Comparison of ENCODE assay signal across 8 mouse cellular contexts in the genomic region with DNA sequence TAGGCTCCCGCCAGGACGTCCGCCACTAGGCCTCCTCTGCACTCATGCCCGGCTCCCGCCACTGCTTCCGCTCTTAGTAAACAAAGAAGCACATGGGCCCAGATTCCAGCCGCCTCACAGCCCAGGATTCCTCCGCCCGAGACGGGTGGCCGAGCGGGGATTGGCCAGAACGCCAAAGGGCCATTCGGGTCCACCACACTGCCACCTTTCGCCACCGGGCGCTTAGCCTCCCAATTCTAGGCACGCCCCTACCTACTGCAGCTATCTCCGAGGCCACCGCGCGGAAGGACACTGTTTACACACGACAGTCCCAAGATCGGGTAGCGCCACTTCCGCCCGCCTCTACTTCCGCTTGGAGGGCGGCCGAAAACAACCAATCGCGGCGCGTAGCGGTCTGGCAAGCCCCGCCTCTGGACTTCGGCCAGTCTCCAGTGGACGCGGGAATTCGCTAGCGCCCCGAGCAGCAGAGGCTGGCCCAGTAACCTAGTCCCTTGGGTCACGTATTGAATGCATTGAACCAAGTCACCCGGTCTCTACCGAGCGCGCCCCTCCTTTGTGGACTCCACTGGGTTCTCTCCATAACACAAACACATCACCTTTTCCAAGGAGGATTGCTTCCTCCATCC. TPM values are rescaled to one million over a fixed set of nuclear protein-coding genes. Genes with fewer than 3 reads are reported as not detected.
A peak's percentile ranks its signal among the peaks of the same experiment; 100 is the strongest.
DNase-seq lines count a peak whose midpoint lies in the region; ATAC-seq lines count a peak whose summit lies in the region.

No protein-coding gene starts in this region.

- intact Hi-C loops in left cerebral cortex, postnatal 10 days (cut with DNase I): no loop called here

- peak; percentile 65 for ATAC-seq in inflammation-experienced regulatory T-cells, adult 6 months
- ATAC-seq in megakaryocyte-erythroid progenitor cell, adult 5-6 weeks (replicated peaks; ENCODE audit: low FRiP score, low TSS enrichment, poor library complexity, severe bottlenecking): peak; percentile 65

- peak; percentile 99 for DNase-seq in adipocyte (ENCODE audit: low spot score)
- DNase-seq in embryo, embryonic 10 days (ENCODE audit: low spot score): peak; percentile 99
- DNase-seq in gastrocnemius, postnatal 10 days: peak; percentile 99
- DNase-seq in left cerebral cortex, postnatal 10 days (ENCODE audit: extremely low spot score in 1 of 2, low spot score in 2 of 2): peak; percentile 94 to 98
- DNase-seq in right cerebral cortex, postnatal 25 days: peak; percentile 95
- peak; percentile 95 to 97 for DNase-seq in urinary bladder, postnatal 4 days (ENCODE audit: low spot score in 2 of 2)

RNA-seq across cellular contexts. Expression of gene Ap4m1, which starts 0.8 kb away (rescaled TPM):
- 10 to 100 TPM in 1 of 2 experiments, 1 to 10 TPM in 1; 9.9 to 16.0 TPM for total RNA-seq in gastrocnemius, postnatal 10 days (2021)
- polyA plus RNA-seq in inflammation-experienced regulatory T-cells, adult 6 months (2017; shearing (Covaris generic)): 1 to 10 TPM; 4.9 to 7.5 (median 7.4) TPM
- 10 to 100 TPM; 26.2 to 28.1 TPM for total RNA-seq in left cerebral cortex, postnatal 10 days (2021)
- total RNA-seq in megakaryocyte-erythroid progenitor cell, adult 5-6 weeks (2014; fragmentation: Nextera tagmentation): 37.3 and 53.0 TPM in 2 replicates
- total RNA-seq in megakaryocyte-erythroid progenitor cell, adult 5-6 weeks (2017): 18.9 and 32.8 TPM in 2 replicates

RNA-seq across cellular contexts. Expression of gene Mcm7, which starts 1.2 kb away (rescaled TPM):
- total RNA-seq in gastrocnemius, postnatal 10 days (2021): 10 to 100 TPM; 20.2 to 27.7 TPM
- 10 to 100 TPM; 47.6 to 94.8 (median 56.4) TPM for polyA plus RNA-seq in inflammation-experienced regulatory T-cells, adult 6 months (2017; shearing (Covaris generic))
- total RNA-seq in left cerebral cortex, postnatal 10 days (2021): 10 to 100 TPM; 15.6 to 16.0 TPM
- total RNA-seq in megakaryocyte-erythroid progenitor cell, adult 5-6 weeks (2014; fragmentation: Nextera tagmentation): 343 and 361 TPM in 2 replicates
- total RNA-seq in megakaryocyte-erythroid progenitor cell, adult 5-6 weeks (2017): 397 and 503 TPM in 2 replicates

RNA-seq across cellular contexts. Expression of gene Cops6, which starts 10.2 kb away (rescaled TPM):
- 100 to 1,000 TPM; 117 to 119 TPM for total RNA-seq in gastrocnemius, postnatal 10 days (2021)
- polyA plus RNA-seq in inflammation-experienced regulatory T-cells, adult 6 months (2017; shearing (Covaris generic)): 100 to 1,000 TPM; 199 to 212 (median 207) TPM
- 100 to 1,000 TPM; 145 to 149 TPM for total RNA-seq in left cerebral cortex, postnatal 10 days (2021)
- total RNA-seq in megakaryocyte-erythroid progenitor cell, adult 5-6 weeks (2014; fragmentation: Nextera tagmentation): 81.1 and 121 TPM in 2 replicates
- 51.6 and 66.1 TPM in 2 replicates for total RNA-seq in megakaryocyte-erythroid progenitor cell, adult 5-6 weeks (2017)

RNA-seq across cellular contexts. Expression of gene Zfp113, which starts 15.5 kb away (rescaled TPM):
- 1 to 10 TPM; 5.6 to 8.3 TPM for total RNA-seq in gastrocnemius, postnatal 10 days (2021)
- 10 to 100 TPM in 1 of 3 experiments, 1 to 10 TPM in 2; 9.5 to 17.9 (median 9.8) TPM for polyA plus RNA-seq in inflammation-experienced regulatory T-cells, adult 6 months (2017; shearing (Covaris generic))
- total RNA-seq in left cerebral cortex, postnatal 10 days (2021): 10 to 100 TPM; 10.5 to 10.6 TPM
- total RNA-seq in megakaryocyte-erythroid progenitor cell, adult 5-6 weeks (2014; fragmentation: Nextera tagmentation): 7.3 and 7.5 TPM in 2 replicates
- 7.8 and 10.9 TPM in 2 replicates for total RNA-seq in megakaryocyte-erythroid progenitor cell, adult 5-6 weeks (2017)

RNA-seq across cellular contexts. Expression of gene Taf6, which starts 16.2 kb away (rescaled TPM):
- 10 to 100 TPM; 25.4 to 25.7 TPM for total RNA-seq in gastrocnemius, postnatal 10 days (2021)
- 10 to 100 TPM; 56.3 to 64.3 (median 58.1) TPM for polyA plus RNA-seq in inflammation-experienced regulatory T-cells, adult 6 months (2017; shearing (Covaris generic))
- 10 to 100 TPM; 28.8 to 31.3 TPM for total RNA-seq in left cerebral cortex, postnatal 10 days (2021)
- total RNA-seq in megakaryocyte-erythroid progenitor cell, adult 5-6 weeks (2014; fragmentation: Nextera tagmentation): 44.8 and 68.4 TPM in 2 replicates
- total RNA-seq in megakaryocyte-erythroid progenitor cell, adult 5-6 weeks (2017): 25.4 and 37.9 TPM in 2 replicates

Comparison
In these comparisons a context has a peak if more than half of its experiments do, and no peak if none do; other contexts are left out.
1. Peak in every context shown above with its lines: DNase-seq and ATAC-seq.
2. RNA of gene Mcm7, which starts 1.2 kb away (total RNA-seq): 343 to 503 TPM in megakaryocyte-erythroid progenitor cell, adult 5-6 weeks; 20.2 to 27.7 TPM in gastrocnemius, postnatal 10 days and 15.6 to 16.0 TPM in left cerebral cortex, postnatal 10 days; every median in the first group is over 10 times any median in the second.